Mouse (Mus musculus) gastrocnemius, postnatal 4 days (tissue): Measurements from ENCODE around the gene Prss35. TPM values are rescaled to one million over a fixed set of nuclear protein-coding genes. Genes with fewer than 3 reads are reported as not detected.
A peak's percentile ranks its signal among the peaks of the same experiment; 100 is the strongest.

Experiments used
- DNase-seq, 2 experiments: peaks; one replicate each; pipeline ENCODE4 v3.0.0; 2021 to 2022; ENCODE audit warnings: low spot score in 2 of 2, mixed read lengths in 2 of 2
- long read RNA-seq, 2 experiments: library from polyadenylated mRNA; stranded (forward); transcript quantifications; one replicate each; pipeline ENCODE4 v2.0.0; 2021
- total RNA-seq, 2 experiments: library from RNA; stranded (reverse); gene quantifications; 2 replicates each; pipeline ENCODE4 v1.2.3; 2021

Prss35 gene
- 10 to 100 TPM; 16.1 to 19.3 TPM for total RNA-seq
- long read RNA-seq, experiment 1, transcript Prss35-201 (2 exons, 3,444 nt), result major isoform, 22 of 26 reads
- long read RNA-seq, experiment 1, partial matches to known transcripts, result 0 of 26 reads
- long read RNA-seq, experiment 1, other reads (novel, unspliced or antisense), result 4 of 26 reads
- long read RNA-seq, experiment 2, transcript Prss35-201 (2 exons, 3,444 nt), result major isoform, 31 of 34 reads
- long read RNA-seq, experiment 2, partial matches to known transcripts, result 0 of 34 reads
- long read RNA-seq, experiment 2, other reads (novel, unspliced or antisense), result 3 of 34 reads

DNA sequence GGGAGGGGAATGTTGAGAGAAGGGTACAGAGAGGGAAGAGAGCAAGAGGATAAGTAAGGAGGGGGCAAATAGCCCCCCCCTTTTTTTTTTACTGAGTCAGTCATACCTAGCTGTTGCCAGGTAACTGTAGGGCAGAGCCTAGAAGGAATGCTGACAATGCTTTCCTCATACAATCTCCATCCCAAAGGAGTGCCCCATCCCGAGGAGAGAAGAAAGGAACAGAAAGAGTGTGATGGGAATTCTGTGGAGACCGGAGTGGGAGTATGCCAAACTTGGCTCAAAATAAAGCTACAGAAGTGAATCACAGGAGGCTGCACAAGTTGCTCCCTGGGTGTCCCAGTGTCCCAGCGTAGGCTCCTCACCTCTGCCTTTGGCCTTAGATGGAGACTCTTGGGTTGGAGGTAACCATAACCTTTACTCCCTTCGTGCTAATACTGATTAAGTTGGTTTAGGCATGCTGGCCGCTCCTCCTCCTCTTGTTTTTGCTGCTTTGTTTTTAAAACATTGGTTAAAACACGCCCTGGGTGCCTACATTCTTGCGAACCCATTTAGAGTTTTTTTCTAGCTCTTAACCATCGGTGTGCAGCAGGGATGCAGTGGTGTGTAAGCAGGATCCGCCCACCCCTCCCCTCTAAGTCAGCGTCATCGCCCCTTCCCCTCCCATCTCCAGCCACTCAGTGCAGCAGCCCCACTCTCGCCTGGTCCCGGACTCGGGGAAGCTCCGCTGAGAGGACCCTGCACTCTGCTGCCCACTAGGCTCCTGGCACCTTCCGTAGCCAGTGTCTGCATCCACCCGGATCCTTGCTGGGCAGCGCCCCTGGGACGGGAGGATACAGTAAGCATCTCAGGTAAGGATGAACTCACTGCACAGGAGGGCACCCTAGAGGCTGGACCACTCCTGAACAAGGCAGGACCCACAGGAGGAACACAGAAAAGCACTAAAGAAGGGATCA, at the start of gene Prss35:
Prss35 (plus strand) TSS at position 691 of the 953 bp plus-strand sequence.
- peak; percentile 20 to 34 for DNase-seq

DNA sequence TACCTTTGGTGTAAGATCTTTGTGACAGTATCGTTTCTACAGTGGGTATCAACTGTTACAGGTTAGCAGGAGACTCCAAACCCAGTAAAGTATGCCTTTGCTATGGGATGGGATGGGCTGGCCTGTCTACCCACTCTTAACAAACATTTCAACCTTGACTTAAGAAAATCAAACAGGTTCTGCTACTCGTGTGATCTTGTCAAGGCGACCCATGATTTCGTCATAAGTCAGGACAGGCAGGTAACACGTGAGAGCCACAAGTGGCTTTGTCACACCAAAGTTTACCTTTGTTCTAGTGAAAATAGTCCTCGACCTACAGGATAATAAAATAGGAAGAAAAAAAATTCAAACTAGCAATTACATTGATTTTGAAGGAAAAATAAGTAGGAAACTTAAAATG, 49.5 kb upstream of the Prss35 start:
- no peak for DNase-seq

DNA sequence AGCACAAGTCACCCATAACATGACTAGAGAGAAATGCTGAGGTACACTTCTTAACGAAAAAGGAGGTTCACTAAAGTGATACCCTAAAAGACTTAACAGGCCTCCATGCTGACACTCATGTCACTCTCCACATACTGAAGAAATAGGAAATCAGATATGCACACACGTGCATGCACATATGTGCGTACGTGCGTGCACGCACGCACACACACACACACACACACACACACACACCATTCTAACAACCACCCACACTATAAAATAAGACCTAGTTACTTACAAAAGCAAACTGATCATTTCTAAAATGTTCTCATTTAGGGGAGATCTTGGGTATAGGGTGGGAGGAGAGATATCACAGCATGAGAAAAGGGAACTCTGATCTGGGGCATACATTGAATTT, 48.8 kb upstream of the Prss35 start:
- no peak for DNase-seq

DNA sequence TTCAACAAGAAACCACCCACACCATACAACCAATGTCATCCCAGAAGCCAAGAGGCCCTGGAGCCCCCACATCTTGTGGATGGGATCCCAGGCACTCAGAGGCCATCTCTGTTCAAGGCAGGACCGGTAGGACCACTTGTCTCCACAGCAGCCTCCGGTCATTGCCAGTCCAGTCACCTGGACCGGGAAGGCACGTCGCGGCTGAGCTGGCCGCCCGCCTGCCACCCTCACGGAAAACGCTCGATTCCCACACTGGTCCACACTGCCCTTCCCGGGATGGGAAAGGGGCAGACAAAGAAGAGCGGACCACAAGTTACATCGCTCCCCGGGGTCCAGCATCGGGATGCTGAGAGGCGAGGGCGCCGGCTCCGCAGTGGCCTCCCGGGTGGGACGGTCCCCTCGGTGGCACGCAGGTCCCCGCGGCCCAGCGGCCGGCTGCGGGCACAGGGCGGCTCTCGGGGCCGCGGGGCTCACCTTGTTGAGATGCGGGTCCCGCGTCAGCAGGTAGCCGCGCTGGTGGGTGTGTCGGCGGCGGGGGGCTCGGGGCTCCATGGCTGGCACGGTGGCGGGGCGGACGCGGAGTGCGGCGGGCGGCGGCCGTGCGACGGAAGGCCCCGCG, 48.1 kb upstream of the Prss35 start:
- DNase-seq, result peak in 1 of 2 experiments; percentile 18

DNA sequence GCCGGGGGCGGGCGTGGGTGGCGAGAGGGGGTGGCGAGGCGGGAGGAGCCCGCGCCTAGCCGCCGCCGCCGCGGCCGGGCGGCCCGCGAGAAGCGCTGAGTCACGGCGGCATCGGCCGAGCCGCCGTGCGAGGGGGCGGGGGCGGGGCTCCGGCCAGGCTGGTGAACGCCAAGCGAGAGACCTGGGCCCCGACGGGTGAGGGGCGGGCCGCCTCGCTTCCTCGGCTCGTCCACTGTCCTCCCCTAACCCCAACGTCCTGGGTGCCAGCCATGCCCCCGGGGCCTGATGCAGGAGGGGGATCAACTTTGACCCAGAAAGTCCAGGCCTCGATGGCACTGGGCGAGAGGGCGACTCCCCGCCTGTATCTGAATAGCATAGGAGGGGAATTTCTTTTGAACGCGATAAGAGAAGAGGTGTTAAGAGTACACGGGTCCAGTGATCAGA, 47.6 kb upstream of the Prss35 start, which contains the start of gene Me1:
Me1 (minus strand) TSS at position 136 of the 444 bp plus-strand sequence.
- peak; percentile 24 to 35 for DNase-seq

DNA sequence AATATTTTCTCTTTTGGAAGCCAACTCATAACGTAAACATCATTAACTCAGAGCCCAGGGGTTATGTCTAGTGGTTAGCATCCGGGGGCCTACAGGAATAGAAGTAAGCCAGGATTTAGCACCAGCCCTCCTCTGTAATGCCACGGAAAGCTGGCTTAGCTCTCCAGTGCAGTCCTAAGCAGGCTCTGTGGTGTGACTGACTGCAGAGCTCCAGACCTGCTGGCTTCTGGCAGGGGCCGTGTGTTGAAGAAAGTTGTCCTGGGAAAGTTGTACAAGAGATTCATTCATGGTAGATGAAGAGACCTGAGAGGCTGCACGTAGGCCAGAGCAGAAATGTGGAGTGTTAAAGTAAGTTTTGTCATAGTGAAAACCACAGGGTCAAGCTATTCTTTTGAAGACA, 42.2 kb upstream of the Prss35 start:
- DNase-seq, result no peak

DNA sequence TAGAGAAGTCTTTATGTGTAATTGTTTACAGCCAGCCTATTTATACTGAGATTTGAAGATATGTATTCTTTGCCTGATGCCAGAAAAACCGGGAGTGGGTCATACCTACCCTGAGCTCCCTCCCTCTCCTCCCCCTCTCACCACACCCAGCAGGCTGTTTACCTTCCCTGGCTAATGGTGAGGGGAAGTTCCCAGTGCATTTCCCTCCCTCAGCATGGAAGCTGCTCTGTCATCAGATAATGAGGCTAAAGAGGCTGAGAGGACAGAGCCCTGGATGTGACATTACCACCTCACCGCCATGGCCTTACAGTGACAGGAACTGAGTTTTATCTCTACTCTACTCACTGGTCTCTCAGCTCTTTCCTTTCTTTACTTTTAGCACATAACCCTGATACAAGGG, 41.6 kb upstream of the Prss35 start:
- DNase-seq, result no peak

DNA sequence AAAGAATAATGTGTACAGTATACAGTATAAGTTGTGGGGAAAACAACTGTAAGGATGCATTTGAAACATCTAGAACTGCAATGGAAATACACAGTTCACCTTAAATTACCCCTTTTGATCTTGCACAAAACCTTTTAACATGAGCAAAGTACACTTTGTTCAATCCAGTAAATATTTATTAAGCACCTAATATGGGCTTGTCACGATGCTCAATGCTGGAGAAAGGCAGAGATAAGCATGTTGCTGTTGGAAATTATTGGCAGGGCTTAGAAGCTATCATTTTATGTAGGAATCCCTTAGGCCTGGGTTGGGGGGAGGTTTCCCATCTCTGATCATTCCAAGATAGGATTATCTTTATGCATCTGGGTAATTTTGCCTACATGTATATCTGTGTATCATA, 36.0 kb upstream of the Prss35 start:
- no peak for DNase-seq

DNA sequence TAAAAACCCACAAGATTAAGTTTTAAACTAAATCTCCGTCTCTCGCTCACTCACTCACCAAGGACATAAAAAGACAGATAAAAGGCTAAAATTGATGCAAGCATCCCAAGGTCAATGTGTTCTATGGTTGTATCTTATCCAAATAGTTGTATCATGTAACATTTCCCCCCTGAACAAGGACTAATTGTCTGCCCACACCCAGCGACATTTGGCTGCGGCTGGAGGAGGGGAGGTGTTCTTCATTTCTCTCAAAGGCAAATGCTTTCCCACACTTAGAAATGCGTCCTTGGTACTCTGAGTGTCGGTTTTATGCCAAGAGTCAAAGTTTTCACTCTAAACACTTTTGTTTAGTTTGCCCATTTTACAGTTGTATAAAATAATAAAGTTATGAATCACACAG, 34.5 kb upstream of the Prss35 start:
- DNase-seq, result no peak

DNA sequence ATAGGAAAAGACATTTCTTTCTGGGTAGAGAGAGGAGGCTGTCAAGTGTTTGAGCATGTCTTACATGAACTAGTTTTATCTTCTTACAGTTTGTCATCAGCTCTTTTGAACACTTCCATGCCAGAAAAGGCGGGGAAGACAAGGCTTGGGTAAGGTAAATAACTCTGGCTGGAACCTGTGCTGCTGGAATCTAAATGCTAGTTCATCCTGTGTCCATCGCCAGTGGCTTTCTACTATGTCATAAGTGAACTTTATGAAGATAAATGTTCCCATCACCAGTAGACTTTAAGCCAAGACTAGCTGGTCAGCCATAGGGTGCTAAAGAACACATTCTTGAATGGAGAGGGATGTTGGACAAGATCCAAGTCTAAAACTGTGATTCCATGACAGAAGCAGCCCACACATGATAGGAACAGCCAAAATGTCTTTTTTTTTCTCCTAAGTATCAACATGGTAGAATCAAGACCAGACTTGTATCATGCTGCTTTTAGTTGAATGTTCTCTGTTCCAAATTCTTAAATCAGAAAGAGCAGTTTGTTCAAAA, 33.3 kb upstream of the Prss35 start:
- DNase-seq, result no peak

DNA sequence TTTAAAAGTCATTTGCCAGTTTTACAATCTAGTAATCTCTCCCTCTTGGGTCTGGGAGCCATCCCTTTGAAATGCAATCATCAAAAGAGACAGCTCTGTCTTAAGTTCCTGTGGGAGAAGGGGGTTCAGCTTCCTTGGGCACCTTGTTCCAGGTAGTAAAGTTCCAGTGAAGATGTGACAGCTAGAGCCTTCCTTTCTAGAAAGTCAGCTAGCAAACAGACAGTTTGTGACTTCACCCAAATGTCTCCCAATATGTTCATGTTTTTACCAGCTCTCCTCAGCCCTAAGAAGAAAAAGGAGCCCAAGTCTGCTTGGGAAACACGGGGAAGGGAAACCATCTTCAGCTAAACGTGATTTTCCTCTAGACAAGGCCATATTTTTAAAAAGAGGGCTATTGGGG, 30.8 kb upstream of the Prss35 start:
- DNase-seq, result no peak

DNA sequence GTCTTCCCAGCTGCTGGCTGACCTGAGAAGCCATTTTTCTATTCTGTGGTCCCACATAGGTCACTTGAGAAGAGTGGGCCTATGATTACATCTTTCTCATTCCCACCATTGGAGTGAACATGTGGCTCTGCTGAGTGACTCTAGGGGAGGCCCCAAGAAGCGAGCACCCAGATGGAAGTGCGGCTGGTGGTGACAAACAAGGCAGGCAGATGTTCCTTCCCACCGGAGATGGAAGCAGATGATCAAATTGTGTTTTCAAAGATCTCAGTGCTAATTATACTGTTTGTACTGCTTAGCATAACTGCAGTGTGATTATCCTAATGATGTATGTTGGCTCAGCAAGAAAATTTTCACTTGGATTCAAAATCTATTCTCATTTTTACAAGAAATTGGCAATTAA, 29.4 kb upstream of the Prss35 start:
- DNase-seq, result no peak

DNA sequence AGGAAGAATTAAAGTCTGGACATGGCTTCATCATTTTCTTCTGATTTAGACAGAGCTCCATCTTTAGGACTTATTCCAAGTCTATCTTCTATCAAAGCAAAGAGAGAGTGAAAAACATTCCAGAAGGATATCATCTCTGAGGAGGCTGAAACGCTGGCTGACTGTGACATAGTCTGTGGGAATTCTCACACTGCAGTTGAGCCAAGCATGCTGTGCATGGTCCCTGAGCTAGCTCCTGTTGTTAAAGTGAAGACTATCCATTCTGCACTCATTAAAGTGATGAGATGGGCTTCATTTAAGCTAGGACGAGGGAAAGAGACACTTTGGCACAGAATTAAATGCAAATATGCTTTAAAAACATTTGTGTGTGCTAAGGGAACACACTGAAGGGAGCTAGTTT, 26.9 kb upstream of the Prss35 start:
- DNase-seq, result no peak

DNA sequence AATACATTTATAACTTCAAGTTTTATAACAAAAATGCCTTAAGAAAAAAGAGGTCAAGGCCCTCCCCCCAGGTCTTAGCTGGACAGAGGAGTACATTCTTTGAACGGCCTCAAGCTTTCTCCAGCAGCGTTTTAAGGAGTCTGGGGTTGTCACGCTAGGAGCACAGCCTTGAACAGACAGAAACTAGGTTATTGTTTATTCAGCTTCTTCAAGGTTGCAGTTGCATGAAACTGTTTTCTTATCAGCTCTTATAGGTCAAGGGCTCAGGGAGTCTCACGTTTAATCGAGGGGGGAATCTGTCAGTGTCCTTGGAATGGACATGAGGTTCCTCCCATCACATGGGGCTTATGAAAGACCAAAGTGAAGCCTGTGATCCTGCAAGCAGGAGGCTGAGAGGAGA, 26.3 kb upstream of the Prss35 start:
- no peak for DNase-seq

DNA sequence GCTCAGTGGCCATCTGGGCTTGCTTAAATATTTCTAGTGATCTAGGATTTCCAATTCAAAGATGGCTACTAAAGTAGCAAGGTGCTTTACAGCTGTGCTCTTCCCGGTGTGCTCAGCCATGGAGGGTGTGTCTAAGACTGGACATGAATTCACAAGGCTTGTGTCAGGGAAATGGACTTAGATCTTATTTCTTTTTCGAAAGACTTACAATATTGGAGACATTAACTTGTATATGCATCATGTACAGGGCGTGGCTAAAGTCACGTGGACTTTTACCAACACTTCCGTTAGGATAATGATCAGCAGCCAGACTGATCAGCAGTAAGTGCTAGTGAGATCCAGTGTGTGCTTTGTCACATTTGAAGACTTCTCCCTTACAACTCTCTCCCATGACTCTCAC, 23.2 kb upstream of the Prss35 start:
- no peak for DNase-seq

DNA sequence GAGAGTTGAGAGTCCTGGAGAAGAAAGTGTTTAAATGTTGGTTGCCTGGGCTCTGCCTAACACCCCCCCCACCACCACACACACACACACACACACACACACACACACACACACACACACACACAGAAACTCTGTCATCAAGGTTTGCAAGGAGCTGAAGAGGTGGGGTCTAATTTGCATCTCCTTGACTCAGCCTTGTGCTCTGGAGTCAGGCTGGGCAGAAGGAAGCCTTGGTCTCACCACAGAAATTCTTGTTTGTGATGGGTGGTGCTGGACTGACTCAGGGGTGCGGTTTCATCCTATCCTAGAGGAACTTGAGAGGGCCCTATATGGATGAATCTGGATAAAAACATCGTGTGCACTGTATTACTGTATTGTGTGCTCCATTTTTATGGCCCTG, 22.7 kb upstream of the Prss35 start:
- no peak for DNase-seq

DNA sequence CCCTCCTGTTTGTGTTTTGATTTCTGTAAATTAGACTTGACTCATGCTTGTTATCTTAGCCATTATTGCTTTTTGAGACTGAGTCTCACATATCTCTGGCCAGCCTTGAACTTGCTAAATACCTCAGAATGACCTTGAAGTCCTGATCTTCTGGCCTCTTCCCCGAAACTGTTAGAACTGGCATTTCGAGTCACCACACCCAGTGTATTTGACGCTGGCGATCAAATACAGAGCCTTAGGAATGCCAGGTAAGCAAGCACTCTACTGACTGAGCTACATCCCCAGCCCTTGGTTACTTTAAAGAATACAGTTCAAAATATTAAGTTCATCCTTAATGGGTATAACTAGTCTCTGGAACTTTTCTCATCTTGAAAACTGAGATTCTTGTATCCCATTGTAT, 18.4 kb upstream of the Prss35 start:
- DNase-seq, result no peak

DNA sequence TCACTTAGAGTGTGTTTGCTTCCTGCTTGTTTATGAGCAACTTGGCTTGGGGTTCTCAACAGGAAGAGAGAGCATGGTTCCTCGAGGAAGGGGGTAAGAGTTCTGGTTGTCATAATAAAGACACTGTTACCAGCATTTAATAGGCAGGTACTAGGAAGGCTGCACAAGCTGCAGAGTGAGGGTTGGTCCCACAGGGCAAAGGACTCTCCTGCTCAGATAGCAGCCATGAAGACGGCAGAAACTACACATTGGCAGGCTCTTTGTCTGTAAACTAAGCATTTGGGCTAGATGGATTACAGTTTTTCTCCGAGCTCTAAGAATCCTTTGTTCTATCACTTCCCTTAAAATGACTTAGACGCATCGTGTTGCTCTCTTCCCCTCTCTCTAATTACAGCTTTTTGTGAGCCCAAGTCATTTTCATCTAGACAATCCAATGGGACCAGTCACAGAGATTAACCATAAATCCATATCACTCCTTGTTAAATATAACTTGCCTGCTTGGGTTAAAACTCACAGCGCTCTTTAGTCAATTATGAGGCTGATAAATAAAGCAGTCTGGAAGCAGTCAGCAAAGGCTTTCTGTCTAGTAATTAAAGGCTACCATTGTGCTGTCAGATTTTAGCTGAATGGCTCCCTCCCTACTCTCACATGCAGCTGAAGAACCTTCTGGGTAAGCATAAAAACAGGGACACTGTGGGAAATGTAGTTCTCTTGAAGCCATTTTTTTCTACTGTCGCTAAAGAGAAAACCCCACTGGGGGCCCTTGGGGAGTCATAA, 17.7 kb upstream of the Prss35 start:
- DNase-seq, result no peak

DNA sequence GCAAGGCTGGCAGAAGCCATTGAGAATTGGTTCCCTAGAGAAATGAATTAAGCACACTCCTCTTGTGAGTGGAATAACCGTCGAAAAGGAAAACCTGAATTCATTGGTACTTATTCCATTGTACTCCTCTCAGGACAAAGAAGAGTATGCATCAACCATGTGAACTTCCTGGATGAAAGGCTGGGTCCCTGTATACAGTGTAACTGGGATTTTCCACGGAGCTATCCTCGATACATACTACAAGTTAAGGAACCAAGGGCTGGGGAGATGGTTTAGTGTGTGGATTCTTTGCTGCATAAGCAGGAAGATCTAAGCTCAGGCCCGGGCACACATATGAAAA, 17.1 kb upstream of the Prss35 start:
- no peak for DNase-seq

DNA sequence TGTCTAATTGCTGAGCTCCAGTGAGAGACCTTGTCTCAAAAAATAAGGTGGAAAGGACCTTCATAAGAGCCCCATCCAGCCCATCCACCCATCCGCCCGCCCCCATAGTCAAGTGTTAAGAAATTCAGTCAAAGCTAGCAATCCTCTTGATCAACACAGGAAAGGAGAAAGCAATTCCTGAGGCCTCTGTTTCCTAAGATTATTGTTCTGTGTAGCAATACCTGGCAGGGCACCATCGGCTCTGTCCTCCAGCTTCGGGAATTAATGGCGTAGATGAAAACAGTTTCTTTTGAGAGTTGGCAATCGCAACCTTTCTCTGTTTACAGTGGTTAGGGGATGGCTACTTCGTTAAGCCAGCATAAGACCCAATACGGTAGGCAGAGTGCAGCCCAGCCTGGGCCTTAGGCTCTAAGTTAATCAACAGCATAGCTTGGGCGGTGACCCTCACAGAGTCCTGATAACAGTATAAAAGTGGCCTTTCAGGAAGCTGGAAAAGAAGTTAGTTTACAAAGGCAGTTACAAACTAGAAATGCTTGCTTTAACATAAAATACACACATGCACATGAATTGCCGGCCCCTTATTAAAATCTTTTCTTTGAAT, 15.1 kb upstream of the Prss35 start:
- DNase-seq, result no peak

DNA sequence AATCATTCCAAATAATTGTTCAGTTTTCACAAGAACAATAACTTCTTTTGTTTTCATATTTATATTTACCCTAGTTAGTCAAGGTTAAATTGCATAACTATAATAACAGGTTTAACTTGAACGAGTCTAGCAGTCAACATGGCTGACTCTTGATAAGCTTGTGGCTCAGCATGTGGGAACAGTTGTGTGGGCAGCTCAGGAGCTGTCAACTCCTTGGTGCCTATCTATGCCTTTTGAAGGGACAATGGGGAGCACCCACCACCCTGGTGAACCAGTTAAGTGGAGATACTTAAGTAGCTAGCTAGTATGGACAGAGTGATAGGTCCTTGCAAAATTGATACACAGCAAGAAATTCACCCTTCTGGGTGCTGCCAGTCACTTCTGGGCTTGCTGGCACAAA, 14.4 kb upstream of the Prss35 start:
- no peak for DNase-seq
